Mouse (Mus musculus) limb, embryonic 14.5 days (tissue): ENCODE measurements around the gene Tubg2. TPM values are rescaled to one million over a fixed set of nuclear protein-coding genes. Genes with fewer than 3 reads are reported as not detected.

Source experiments
- ATAC-seq: fragments of 200-750 bp; cut with Nextera tagmentation; 2 replicates; pipeline ENCODE4 v1.8.0; 2017; ENCODE audit warnings: low read depth, moderate number of reproducible peaks, moderate TSS enrichment; ENCODE audit not compliant: low FRiP score
- DNase-seq: peaks from one replicate; pipeline ENCODE4 v3.0.0-alpha.2; 2015; ENCODE audit warnings: low spot score
- H3K27ac ChIP-seq: fragments of 300-500 bp; sonication (generic); replicated peaks from 2 replicates; pipeline ENCODE4 v1.5.1; 2014; ENCODE audit warnings: low read depth, mild to moderate bottlenecking, low read length, moderate library complexity, mixed read lengths
- H3K27me3 ChIP-seq: fragments of 300-500 bp; sonication (generic); 2 replicates; pipeline ENCODE4 v1.6.1; 2014; ENCODE audit warnings: low read length, mixed read lengths; ENCODE audit not compliant: control insufficient read depth, insufficient read depth
- H3K36me3 ChIP-seq: fragments of 300-500 bp; sonication (generic); 2 replicates; pipeline ENCODE4 v1.6.1; 2014; ENCODE audit warnings: mild to moderate bottlenecking, low read length, moderate library complexity, mixed read lengths; ENCODE audit not compliant: control insufficient read depth, insufficient read depth
- H3K4me1 ChIP-seq: fragments of 300-500 bp; sonication (generic); 2 replicates; pipeline ENCODE4 v1.6.1; 2014; ENCODE audit warnings: antibody characterized with exemption, low read length, mixed read lengths; ENCODE audit not compliant: control insufficient read depth, insufficient read depth
- H3K4me2 ChIP-seq: fragments of 300-500 bp; sonication (generic); replicated peaks from 2 replicates; pipeline ENCODE4 v1.6.1; 2014; ENCODE audit warnings: low read depth, mild to moderate bottlenecking, low read length, moderate library complexity; ENCODE audit not compliant: severe bottlenecking
- H3K4me3 ChIP-seq: fragments of 300-500 bp; sonication (generic); replicated peaks from 2 replicates; pipeline ENCODE4 v1.5.1; 2014; ENCODE audit warnings: low read length
- H3K9ac ChIP-seq: fragments of 300-500 bp; sonication (generic); 2 replicates; pipeline ENCODE4 v1.6.1; 2014; ENCODE audit warnings: mild to moderate bottlenecking, low read depth, low read length, moderate library complexity; ENCODE audit not compliant: severe bottlenecking
- H3K9me3 ChIP-seq: fragments of 300-500 bp; sonication (generic); 2 replicates; pipeline ENCODE4 v1.6.1; 2016; ENCODE audit warnings: low read length; ENCODE audit not compliant: control insufficient read depth
- POLR2A ChIP-seq: fragments of 200-500 bp; IDR thresholded peaks from 2 replicates; pipeline ENCODE4 v1.8.0; 2012; ENCODE audit warnings: inconsistent platforms, mild to moderate bottlenecking, moderate library complexity, borderline replicate concordance; ENCODE audit not compliant: insufficient read depth, insufficient read length; ENCODE audit errors: extremely low read depth
- WGBS: fragments of 180-500 bp; shearing (Covaris S2); extraction: QIAGEN DNeasy Blood & Tissue Kit; methylation state at CpG from one replicate; pipeline ENCODE4 v1.1.7; 2014; 5-methylcytosine and 5-hydroxymethylcytosine counted together
- polyA plus RNA-seq, 2 experiments: library from polyadenylated mRNA; depleted of rRNA in 1 of 2; stranded (reverse) in 1 of 2; unstranded in 1 of 2; fragments of >200 nt; fragmentation: Nextera tagmentation in 1 of 2; extraction: Ambion mirVana in 1 of 2; gene quantifications; 2 replicates each; pipeline versions ENCODE4 v1.2.1 to v1.2.3; 2012 to 2014

Gene Tubg2
- polyA plus RNA-seq, 2 experiments: 6.2 to 7.1 TPM

- H3K4me1 ChIP-seq: peaks cover 17% of the 10 kb centered on the region
- DNase-seq (no peak), ATAC-seq (no peak)
- 38% methylated on average over 8 of the region's 8 CpGs for WGBS
- TF ChIP-seq POLR2A: no peak
- H3K9me3 ChIP-seq: no peaks in the 10 kb centered on the region
- H3K27ac ChIP-seq: no peak overlapping the region; the same call in 1 of the 2 replicates
- H3K4me3 ChIP-seq: no peak overlapping the region
- H3K9ac ChIP-seq: 0 out of 2 replicates have a peak overlapping the region, but pooled peaks have one; percentile 21
- no peak overlapping the region for H3K4me2 ChIP-seq
- peaks cover 24% of the 10 kb centered on the region for H3K36me3 ChIP-seq
- H3K27me3 ChIP-seq: no peaks in the 10 kb centered on the region
Measured at GRCm38 (mm10) chr11:101190181-101190912, 34.6 kb downstream of the Tubg2 start.

GRCm38 (mm10) chr11:101190913-101191907 is 35.5 kb downstream of the Tubg2 start:
- H3K4me1 ChIP-seq: peaks cover 17% of the 10 kb centered on the region
- ATAC-seq (peak; percentile 20), DNase-seq (no peak)
- H3K9me3 ChIP-seq: no peaks in the 10 kb centered on the region
- no peak overlapping the region for H3K4me3 ChIP-seq
- no peak overlapping the region for H3K4me2 ChIP-seq
- TF ChIP-seq POLR2A: no peak
- H3K9ac ChIP-seq: no peak overlapping the region
- WGBS: 40% methylated on average over 17 of the region's 17 CpGs
- peaks cover 28% of the 10 kb centered on the region for H3K36me3 ChIP-seq
- H3K27me3 ChIP-seq: no peaks in the 10 kb centered on the region
- H3K27ac ChIP-seq: 0 out of 2 replicates have a peak overlapping the region, but pooled peaks have one; percentile 13

GRCm38 (mm10) chr11:101191919-101192470 is 36.3 kb downstream of the Tubg2 start:
- H3K9ac ChIP-seq: no peak overlapping the region
- ATAC-seq (no peak), DNase-seq (no peak)
- H3K4me3 ChIP-seq: no peak overlapping the region
- no peaks in the 10 kb centered on the region for H3K9me3 ChIP-seq
- no peak for TF ChIP-seq POLR2A
- no peaks in the 10 kb centered on the region for H3K27me3 ChIP-seq
- H3K27ac ChIP-seq: no peak overlapping the region
- no peak overlapping the region for H3K4me2 ChIP-seq
- peaks cover 36% of the 10 kb centered on the region for H3K36me3 ChIP-seq
- H3K4me1 ChIP-seq: peaks cover 17% of the 10 kb centered on the region
- 79% methylated on average over 4 of the region's 4 CpGs for WGBS

GRCm38 (mm10) chr11:101192646-101193045 is 36.9 kb downstream of the Tubg2 start:
- H3K4me1 ChIP-seq: peaks cover 17% of the 10 kb centered on the region
- no peak overlapping the region for H3K9ac ChIP-seq
- DNase-seq: no peak
- no peak overlapping the region for H3K4me2 ChIP-seq
- H3K27me3 ChIP-seq: no peaks in the 10 kb centered on the region
- WGBS: 94% methylated on average over 6 of the region's 6 CpGs
- ATAC-seq: no peak
- peaks cover 41% of the 10 kb centered on the region for H3K36me3 ChIP-seq
- H3K4me3 ChIP-seq: no peak overlapping the region
- H3K9me3 ChIP-seq: no peaks in the 10 kb centered on the region
- no peak for TF ChIP-seq POLR2A
- H3K27ac ChIP-seq: no peak overlapping the region

GRCm38 (mm10) chr11:101193076-101193475 is 37.4 kb downstream of the Tubg2 start:
- WGBS: 88% methylated on average over 7 of the region's 7 CpGs
- Histone ChIP-seq H3K27ac (no peak overlapping the region), H3K36me3 (peaks cover 43% of the 10 kb centered on the region), H3K9me3 (no peaks in the 10 kb centered on the region), H3K4me1 (peaks cover 17% of the 10 kb centered on the region), H3K27me3 (no peaks in the 10 kb centered on the region), H3K9ac (no peak overlapping the region), H3K4me2 (no peak overlapping the region), H3K4me3 (no peak overlapping the region)
- TF ChIP-seq POLR2A: no peak
- no peak for DNase-seq
- ATAC-seq: no peak
